Mouse (Mus musculus) E14TG2a.4 (cell line): Measurements from ENCODE around the gene Gm15155.
"Not testable (repeated sequence)": the region's sequence is repeated elsewhere in the genome, so short reads cannot be mapped to it uniquely, and the experiment has no call there.

ENCODE experiments used
- H3K27me3 ChIP-seq: 2 replicates; pipeline ENCODE4 v1.6.1; 2014; ENCODE audit warnings: low read length, control low read depth; ENCODE audit not compliant: insufficient read depth
- H3K36me3 ChIP-seq: 2 replicates; pipeline ENCODE4 v1.6.1; 2014; ENCODE audit warnings: low read length, control low read depth; ENCODE audit not compliant: insufficient read depth
- H3K4me1 ChIP-seq: replicated peaks from 2 replicates; pipeline ENCODE4 v1.6.1; 2014; ENCODE audit warnings: low read depth, low read length, control low read depth
- H3K4me3 ChIP-seq: replicated peaks from 2 replicates; pipeline ENCODE4 v1.5.1; 2014; ENCODE audit warnings: mild to moderate bottlenecking, low read length
- H3K9me3 ChIP-seq: 2 replicates; pipeline ENCODE4 v1.6.1; 2014; ENCODE audit warnings: low read length, control low read depth
- CTCF ChIP-seq: conservative IDR thresholded peaks from 2 replicates; pipeline ENCODE4 v1.5.1; 2014; ENCODE audit warnings: low read length
- NANOG ChIP-seq: IDR thresholded peaks from 2 replicates; pipeline ENCODE4 v1.6.1; 2014; ENCODE audit warnings: borderline replicate concordance, low read length, mixed read lengths
- POU5F1 ChIP-seq: IDR thresholded peaks from 2 replicates; pipeline ENCODE4 v1.6.1; 2014; ENCODE audit warnings: low read length, borderline replicate concordance

The Gm15155 gene

GRCm38 (mm10) chrX:155728387-155728786 lies 103.8 kb downstream of the Gm15155 start:
- Histone ChIP-seq H3K36me3 (no peaks in the 10 kb centered on the region), H3K4me1 (no peaks in the 10 kb centered on the region), H3K27me3 (no peaks in the 10 kb centered on the region), H3K4me3 (no peak overlapping the region), H3K9me3 (no peaks in the 10 kb centered on the region)
- TF ChIP-seq POU5F1, result no peak
- no peak for TF ChIP-seq NANOG
- no peak for TF ChIP-seq CTCF

- Histone ChIP-seq H3K4me3 (no peak overlapping the region), H3K9me3 (no peaks in the 10 kb centered on the region), H3K27me3 (no peaks in the 10 kb centered on the region), H3K36me3 (no peaks in the 10 kb centered on the region), H3K4me1 (no peaks in the 10 kb centered on the region)
- TF ChIP-seq POU5F1, result no peak
- no peak for TF ChIP-seq CTCF
- no peak for TF ChIP-seq NANOG
Measured at GRCm38 (mm10) chrX:155888118-155888517, 263.6 kb downstream of the Gm15155 start.

GRCm38 (mm10) chrX:155900040-155900439 lies 275.5 kb downstream of the Gm15155 start:
- Histone ChIP-seq H3K4me3 (no peak overlapping the region), H3K36me3 (no peaks in the 10 kb centered on the region), H3K9me3 (no peaks in the 10 kb centered on the region), H3K4me1 (no peaks in the 10 kb centered on the region), H3K27me3 (no peaks in the 10 kb centered on the region)
- no peak for TF ChIP-seq POU5F1
- no peak for TF ChIP-seq CTCF
- TF ChIP-seq NANOG, result no peak

GRCm38 (mm10) chrX:155901742-155902141 lies 277.2 kb downstream of the Gm15155 start:
- Histone ChIP-seq H3K4me3 (no peak overlapping the region), H3K27me3 (no peaks in the 10 kb centered on the region), H3K9me3 (no peaks in the 10 kb centered on the region), H3K36me3 (no peaks in the 10 kb centered on the region), H3K4me1 (no peaks in the 10 kb centered on the region)
- no peak for TF ChIP-seq CTCF
- TF ChIP-seq NANOG, result no peak
- no peak for TF ChIP-seq POU5F1

- Histone ChIP-seq H3K9me3 (no peaks in the 10 kb centered on the region), H3K27me3 (no peaks in the 10 kb centered on the region), H3K36me3 (no peaks in the 10 kb centered on the region), H3K4me3 (no peak overlapping the region), H3K4me1 (no peaks in the 10 kb centered on the region)
- TF ChIP-seq NANOG (no peak), CTCF (no peak), POU5F1 (no peak)
Measured at GRCm38 (mm10) chrX:155903108-155903507, 278.6 kb downstream of the Gm15155 start.

- Histone ChIP-seq H3K27me3 (no peaks in the 10 kb centered on the region), H3K9me3 (peaks cover 20% of the 10 kb centered on the region), H3K4me1 (no peaks in the 10 kb centered on the region), H3K36me3 (no peaks in the 10 kb centered on the region), H3K4me3 (no peak overlapping the region)
- TF ChIP-seq NANOG (no peak), POU5F1 (no peak), CTCF (no peak)
Measured at GRCm38 (mm10) chrX:156009756-156010155, 385.2 kb downstream of the Gm15155 start.

- no peaks in the 10 kb centered on the region for H3K36me3 ChIP-seq
Measured at GRCm38 (mm10) chrX:156155776-156156175, 531.2 kb downstream of the Gm15155 start.

GRCm38 (mm10) chrX:156171587-156171986 lies 547.0 kb downstream of the Gm15155 start:
- TF ChIP-seq CTCF (no peak), POU5F1 (no peak), NANOG (no peak)
- no peaks in the 10 kb centered on the region for H3K4me1 ChIP-seq

More at GRCm38 (mm10) chrX:156155776-156156175, 531.2 kb downstream of the Gm15155 start:
- Histone ChIP-seq H3K4me1 (no peaks in the 10 kb centered on the region), H3K9me3 (no peaks in the 10 kb centered on the region; the same call in 1 of the 2 replicates), H3K27me3 (no peaks in the 10 kb centered on the region), H3K4me3 (no peak overlapping the region)
- TF ChIP-seq NANOG (no peak), POU5F1 (no peak), CTCF (no peak)

GRCm38 (mm10) chrX:156303806-156304205 lies 679.3 kb downstream of the Gm15155 start:
- not testable (repeated sequence) for H3K27me3 ChIP-seq, H3K9me3 ChIP-seq, H3K4me3 ChIP-seq, H3K36me3 ChIP-seq, H3K4me1 ChIP-seq
- peak; percentile 53; the same call in 1 of the 2 replicates for TF ChIP-seq NANOG

More at GRCm38 (mm10) chrX:156171587-156171986, 547.0 kb downstream of the Gm15155 start:
- no peaks in the 10 kb centered on the region for H3K9me3 ChIP-seq
- H3K27me3 ChIP-seq, result no peaks in the 10 kb centered on the region
- H3K4me3 ChIP-seq, result no peak overlapping the region
- no peaks in the 10 kb centered on the region for H3K36me3 ChIP-seq
